Mouse (Mus musculus): ENCODE results near the gene 9430007A20Rik. TPM values are rescaled to one million over a fixed set of nuclear protein-coding genes. Genes with fewer than 3 reads are reported as not detected.
"Not testable (repeated sequence)": the region's sequence is repeated elsewhere in the genome, so short reads cannot be mapped to it uniquely, and the experiment has no call there.

Gene 9430007A20Rik
- total RNA-seq (2014; fragmentation: Nextera tagmentation) (not detected in 2 replicates), total RNA-seq (2017) (not detected in 2 replicates)

DNA sequence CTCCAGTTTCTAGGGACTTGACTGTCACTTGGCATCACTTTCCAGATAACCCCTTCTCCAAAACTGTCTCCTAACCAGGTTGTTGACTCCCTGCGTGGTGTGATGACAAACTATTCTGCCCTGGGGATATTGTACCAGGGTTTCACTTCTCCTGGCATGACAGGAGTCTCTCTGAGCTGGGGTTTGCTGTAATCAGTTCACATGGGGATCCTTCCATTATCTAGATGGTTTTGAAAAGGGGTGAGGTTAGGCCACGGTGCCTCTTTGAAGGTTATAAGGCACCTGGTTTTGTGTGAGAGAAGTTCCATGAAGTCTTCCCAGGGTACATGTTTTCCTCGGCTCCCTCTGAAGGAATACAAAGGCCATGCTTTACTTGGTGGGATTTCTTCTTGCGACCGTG is at the start of gene 9430007A20Rik:
Gene 9430007A20Rik, plus strand, starts transcription at position 301 of the 400 bp plus-strand sequence.
- no peak for ATAC-seq (replicated peaks; ENCODE audit: low FRiP score, low TSS enrichment, poor library complexity, severe bottlenecking)

DNA sequence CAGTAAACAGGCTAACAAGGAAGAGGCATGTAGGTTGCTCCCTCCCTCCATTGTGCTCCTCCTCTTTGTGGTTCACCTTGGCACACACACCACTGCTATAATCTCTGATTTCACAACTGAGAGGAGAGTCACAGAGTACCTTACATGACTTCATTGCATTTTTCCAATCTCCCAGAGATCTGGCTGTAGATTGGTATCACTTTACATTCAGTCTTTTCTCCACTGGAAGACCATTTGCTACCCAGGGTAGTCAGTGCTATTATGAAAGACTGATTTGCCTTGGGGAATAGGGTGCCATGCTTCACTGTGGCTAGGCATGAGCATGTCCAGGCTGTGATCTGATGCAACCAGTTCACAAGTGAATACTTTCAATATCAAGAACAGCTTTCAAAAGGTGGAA is 26.3 kb upstream of the 9430007A20Rik start:
- no peak for ATAC-seq (replicated peaks; ENCODE audit: low FRiP score, low TSS enrichment, poor library complexity, severe bottlenecking)

DNA sequence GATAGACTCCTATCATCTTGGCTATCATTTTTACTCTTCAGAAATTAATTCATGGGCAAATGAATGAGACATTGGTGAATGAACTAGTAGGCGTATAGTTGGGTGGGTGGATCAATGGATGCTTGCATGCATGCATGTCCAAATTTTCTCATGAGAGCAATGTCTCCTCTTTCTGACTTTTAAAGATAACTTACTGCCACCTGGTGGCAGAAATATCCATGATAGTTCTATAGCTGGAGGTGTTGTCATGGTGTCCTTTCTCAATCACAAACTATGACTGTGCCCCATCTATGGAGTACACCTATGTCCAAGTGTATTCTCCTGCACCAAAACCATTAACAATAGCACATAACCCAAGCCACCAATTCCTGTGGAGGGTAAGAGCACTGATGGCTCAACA is 13.1 kb upstream of the 9430007A20Rik start:
- ATAC-seq (replicated peaks; ENCODE audit: low FRiP score, low TSS enrichment, poor library complexity, severe bottlenecking): 0 out of 2 replicates have a peak, but pooled peaks have one; percentile 26

DNA sequence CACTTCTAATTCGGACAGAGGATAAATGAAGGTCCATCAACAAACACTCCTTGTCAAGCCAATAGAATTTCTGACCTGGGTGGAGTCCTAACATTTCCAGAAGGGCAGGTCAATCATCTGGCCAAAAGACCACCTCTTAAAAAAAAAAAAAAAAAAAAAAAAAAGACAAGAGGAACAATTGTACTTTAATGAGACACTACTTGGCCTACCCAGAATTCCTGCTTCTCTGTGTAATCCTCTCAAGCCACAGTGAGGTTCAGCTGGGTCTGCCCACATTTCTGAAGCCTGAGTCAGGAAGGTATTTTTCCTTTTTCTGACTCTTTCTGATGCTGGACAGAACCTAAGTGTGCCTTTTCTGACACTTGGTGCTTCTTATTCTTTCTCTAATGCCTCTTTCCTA is 25.1 kb downstream of the 9430007A20Rik start:
- ATAC-seq (replicated peaks; ENCODE audit: low FRiP score, low TSS enrichment, poor library complexity, severe bottlenecking): no peak

DNA sequence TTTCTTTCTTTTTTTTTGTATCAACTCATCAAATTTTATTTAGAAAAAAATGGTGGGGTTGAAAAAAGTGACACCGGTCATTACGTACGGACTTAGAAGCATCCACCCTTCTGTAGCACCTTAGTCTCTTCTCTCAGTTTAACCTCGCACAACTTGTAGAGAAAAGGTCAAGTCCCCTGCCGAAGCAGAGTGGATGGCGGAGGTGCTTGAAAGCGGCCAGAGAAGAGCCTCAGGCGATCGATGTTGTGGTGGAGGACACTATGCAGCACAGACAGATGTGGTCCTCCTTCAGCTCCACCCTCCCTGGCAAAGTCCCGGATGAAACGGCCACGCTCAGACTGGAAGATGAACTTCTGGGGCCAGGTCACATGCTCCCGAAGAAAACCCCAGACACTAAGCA is 25.7 kb downstream of the 9430007A20Rik start:
- not testable (repeated sequence) for ATAC-seq (replicated peaks; ENCODE audit: low FRiP score, low TSS enrichment, poor library complexity, severe bottlenecking)

DNA sequence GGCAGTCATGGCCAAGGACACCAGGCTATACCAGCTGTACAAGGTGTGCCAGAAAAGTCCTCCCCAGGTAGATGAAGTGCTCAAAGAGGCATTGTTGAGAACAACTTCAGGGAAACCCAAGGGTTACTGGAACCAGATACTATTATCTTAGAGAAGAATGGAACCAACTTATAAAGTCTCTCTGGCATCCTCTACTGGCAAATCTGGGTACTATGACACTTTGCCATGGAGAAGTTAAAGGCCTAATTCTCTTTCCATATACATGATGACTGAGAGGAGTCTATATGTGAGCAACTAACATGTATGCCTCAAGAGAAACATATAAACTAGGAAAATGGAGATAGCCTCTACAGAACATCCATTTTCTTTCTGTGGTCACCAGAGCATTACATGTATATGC is 31.5 kb downstream of the 9430007A20Rik start:
- no peak for ATAC-seq (replicated peaks; ENCODE audit: low FRiP score, low TSS enrichment, poor library complexity, severe bottlenecking)

DNA sequence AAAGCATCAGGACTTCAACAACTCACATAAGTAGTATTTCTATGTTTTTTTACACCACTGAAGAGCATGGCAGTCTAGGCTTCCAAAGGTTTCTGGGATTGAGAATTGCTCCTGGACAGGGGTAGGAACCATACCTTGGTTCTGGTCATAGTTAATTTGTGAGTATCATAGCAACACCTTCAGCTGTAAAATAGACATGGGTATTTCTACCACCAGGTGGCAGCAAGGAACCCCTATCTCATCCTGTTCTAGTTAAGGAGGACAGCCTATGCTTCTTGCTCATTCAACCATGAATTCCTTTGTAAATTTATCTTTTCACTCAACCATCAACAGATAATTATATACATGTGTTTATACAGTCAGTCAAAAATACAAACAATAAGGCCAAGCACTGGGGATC is 40.2 kb downstream of the 9430007A20Rik start:
- 0 out of 2 replicates have a peak, but pooled peaks have one; percentile 57 for ATAC-seq (replicated peaks; ENCODE audit: low FRiP score, low TSS enrichment, poor library complexity, severe bottlenecking)

DNA sequence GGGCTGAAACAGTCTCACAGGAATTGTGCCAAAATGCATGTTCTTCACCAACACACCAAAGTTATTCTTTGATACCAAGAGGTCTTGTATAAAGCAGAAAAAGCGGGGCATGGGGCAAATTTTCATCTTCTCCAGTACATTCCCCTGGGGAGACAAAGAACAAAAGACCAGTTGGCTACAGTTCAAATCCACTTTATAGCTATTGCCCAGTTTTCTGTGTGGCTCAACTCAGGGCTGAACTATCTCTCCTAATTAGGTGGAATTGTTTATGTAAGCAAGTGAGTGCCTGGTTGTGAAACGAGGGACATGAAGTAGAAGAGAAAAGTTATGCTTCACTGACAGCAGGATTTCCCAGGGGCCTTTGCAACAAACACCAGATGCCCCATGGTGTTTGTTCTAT is 41.6 kb downstream of the 9430007A20Rik start:
- no peak for ATAC-seq (replicated peaks; ENCODE audit: low FRiP score, low TSS enrichment, poor library complexity, severe bottlenecking)

DNA sequence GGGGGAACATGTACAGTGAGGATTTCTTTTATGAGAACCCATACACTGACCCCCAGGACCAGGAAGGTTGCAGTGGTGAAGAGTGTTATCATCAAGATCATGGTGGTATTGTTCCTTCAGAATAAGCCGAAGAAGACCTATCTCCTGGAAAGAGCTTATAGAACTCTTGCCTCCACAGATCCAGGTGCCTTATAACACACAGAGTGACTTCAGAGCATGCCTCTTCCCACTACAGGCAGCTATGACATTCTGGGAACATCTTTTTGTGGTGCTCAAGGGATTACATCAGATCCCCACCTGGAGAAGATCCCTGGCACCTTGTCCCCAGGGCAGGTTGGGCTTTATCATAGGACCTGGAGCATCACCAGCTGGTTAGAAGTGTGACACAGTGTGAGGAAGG is 45.4 kb downstream of the 9430007A20Rik start, which contains the start of gene Gm13124:
Gene Gm13124, minus strand, starts transcription at position 101 of the 400 bp plus-strand sequence.
- no peak for ATAC-seq (replicated peaks; ENCODE audit: low FRiP score, low TSS enrichment, poor library complexity, severe bottlenecking)

DNA sequence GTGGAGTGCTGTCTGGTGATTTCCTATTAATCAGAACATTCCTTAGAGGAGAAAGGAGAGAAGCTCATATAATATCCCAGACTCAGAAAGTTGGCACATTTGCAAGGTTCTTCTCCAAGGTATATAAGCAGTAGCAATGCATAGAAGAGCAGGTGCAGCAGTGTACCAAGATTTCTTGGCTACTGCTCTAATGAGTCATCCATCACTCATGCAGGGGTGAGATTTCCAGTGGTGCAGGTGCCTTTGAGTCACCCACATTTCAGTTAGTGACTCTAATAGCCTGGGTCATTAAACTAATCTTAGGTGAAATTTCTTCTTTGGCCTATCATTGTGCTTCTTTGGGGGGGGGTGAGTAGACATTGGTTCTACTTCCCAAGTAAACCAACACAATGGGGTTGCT is 48.1 kb downstream of the 9430007A20Rik start:
- no peak for ATAC-seq (replicated peaks; ENCODE audit: low FRiP score, low TSS enrichment, poor library complexity, severe bottlenecking)

Other genes starting within 250 kb of the 9430007A20Rik start
- gene Pramel5, start 239.3 kb upstream of the 9430007A20Rik start, total RNA-seq (2014; fragmentation: Nextera tagmentation): not detected in 2 replicates
- not detected in 2 replicates for gene Pramel5, start 239.3 kb upstream of the 9430007A20Rik start, total RNA-seq (2017)
- gene Gm13128, start 189.6 kb upstream of the 9430007A20Rik start, total RNA-seq (2014; fragmentation: Nextera tagmentation): not detected in 2 replicates
- not detected in 2 replicates for gene Gm13128, start 189.6 kb upstream of the 9430007A20Rik start, total RNA-seq (2017)
- not detected in 2 replicates for gene Gm13119, start 161.9 kb upstream of the 9430007A20Rik start, total RNA-seq (2014; fragmentation: Nextera tagmentation)
- gene Gm13119, start 161.9 kb upstream of the 9430007A20Rik start, total RNA-seq (2017): not detected in 2 replicates
- gene Pramef20, start 141.9 kb upstream of the 9430007A20Rik start, total RNA-seq (2014; fragmentation: Nextera tagmentation): not detected in 2 replicates
- gene Pramef20, start 141.9 kb upstream of the 9430007A20Rik start, total RNA-seq (2017): not detected in 2 replicates
- gene Pramef12, start 111.4 kb upstream of the 9430007A20Rik start, total RNA-seq (2014; fragmentation: Nextera tagmentation): not detected in 2 replicates
- not detected in 2 replicates for gene Pramef12, start 111.4 kb upstream of the 9430007A20Rik start, total RNA-seq (2017)
- gene 1700012P22Rik, start 81.0 kb upstream of the 9430007A20Rik start, total RNA-seq (2014; fragmentation: Nextera tagmentation): not detected in 2 replicates
- not detected in 2 replicates for gene 1700012P22Rik, start 81.0 kb upstream of the 9430007A20Rik start, total RNA-seq (2017)
- gene Gm9944, start 66.5 kb upstream of the 9430007A20Rik start, total RNA-seq (2014; fragmentation: Nextera tagmentation): not detected in 2 replicates
- gene Gm9944, start 66.5 kb upstream of the 9430007A20Rik start, total RNA-seq (2017): not detected in 2 replicates
- gene Aadacl3, start 56.1 kb upstream of the 9430007A20Rik start, total RNA-seq (2014; fragmentation: Nextera tagmentation): not detected in 2 replicates
- not detected in 2 replicates for gene Aadacl3, start 56.1 kb upstream of the 9430007A20Rik start, total RNA-seq (2017)
- gene Gm13124, start 45.3 kb downstream of the 9430007A20Rik start, total RNA-seq (2014; fragmentation: Nextera tagmentation): not detected in 2 replicates
- gene Gm13124, start 45.3 kb downstream of the 9430007A20Rik start, total RNA-seq (2017): not detected in 2 replicates
- gene Aadacl4, start 93.9 kb downstream of the 9430007A20Rik start, total RNA-seq (2014; fragmentation: Nextera tagmentation): not detected in 2 replicates
- gene Aadacl4, start 93.9 kb downstream of the 9430007A20Rik start, total RNA-seq (2017): not detected in 2 replicates
- not detected in 2 replicates for gene Gm436, start 166.5 kb downstream of the 9430007A20Rik start, total RNA-seq (2014; fragmentation: Nextera tagmentation)
- gene Gm436, start 166.5 kb downstream of the 9430007A20Rik start, total RNA-seq (2017): not detected in 2 replicates
- not detected in 2 replicates for gene Gm13178, start 201.6 kb downstream of the 9430007A20Rik start, total RNA-seq (2014; fragmentation: Nextera tagmentation)
- not detected in 2 replicates for gene Gm13178, start 201.6 kb downstream of the 9430007A20Rik start, total RNA-seq (2017)

Data from megakaryocyte-erythroid progenitor cell, adult 5-6 weeks (primary cell).